Mouse (Mus musculus): ENCODE data around the gene Sgk1. TPM values are rescaled to one million over a fixed set of nuclear protein-coding genes. Genes with fewer than 3 reads are reported as not detected.

Gene Sgk1
- polyA plus RNA-seq, 1 experiment: 10.3 TPM

GRCm38 (mm10) chr10:21904151-21904550 is 22.2 kb downstream of the Sgk1 start:
- no peaks in the 10 kb centered on the region for H3K79me2 ChIP-seq (ENCODE audit: control insufficient read depth, insufficient read depth)
- no peak overlapping the region for H3ac ChIP-seq (ENCODE audit: control insufficient read depth, insufficient read length)
- H3K4me2 ChIP-seq (ENCODE audit: low read depth): no peak overlapping the region
- H3K27me3 ChIP-seq (ENCODE audit: control insufficient read depth, insufficient read depth, insufficient read length): no peaks in the 10 kb centered on the region
- H3K36me3 ChIP-seq (ENCODE audit: control insufficient read depth, insufficient read depth): no peaks in the 10 kb centered on the region
- no peak overlapping the region for H3K4me3 ChIP-seq
- TF ChIP-seq MAX (IDR thresholded peaks at IDR 0.05; ENCODE audit: low read depth): no peak
- TF ChIP-seq SRF (IDR thresholded peaks at IDR 0.05; ENCODE audit: control insufficient read depth, insufficient read length, low read depth): no peak
- no peak for TF ChIP-seq E2F4 (IDR thresholded peaks at IDR 0.05; ENCODE audit: insufficient read depth)

DNA sequence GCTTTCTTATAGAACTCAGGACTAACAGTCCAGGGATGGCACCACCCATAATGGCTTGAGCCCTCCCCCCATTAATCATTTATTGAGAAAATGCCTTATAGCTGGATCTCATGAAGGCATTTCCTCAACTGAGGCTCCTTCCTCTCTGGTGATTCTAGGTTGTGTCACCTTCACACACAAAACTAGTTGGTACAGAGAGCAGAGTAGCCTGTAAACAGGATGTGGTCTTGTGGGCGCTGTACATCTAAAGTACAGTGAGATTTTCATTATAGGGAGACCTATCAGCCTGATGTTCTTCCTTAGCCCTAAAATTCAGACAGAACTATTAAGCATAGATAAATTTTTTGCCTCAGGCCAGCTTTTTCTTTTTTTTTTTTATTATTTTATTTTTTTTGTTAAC is 23.6 kb downstream of the Sgk1 start:
- Histone ChIP-seq H3ac (ENCODE audit: control insufficient read depth, insufficient read length) (no peak overlapping the region), H3K4me3 (no peak overlapping the region), H3K4me2 (ENCODE audit: low read depth) (no peak overlapping the region), H3K36me3 (ENCODE audit: control insufficient read depth, insufficient read depth) (no peaks in the 10 kb centered on the region), H3K79me2 (ENCODE audit: control insufficient read depth, insufficient read depth) (no peaks in the 10 kb centered on the region), H3K27me3 (ENCODE audit: control insufficient read depth, insufficient read depth, insufficient read length) (no peaks in the 10 kb centered on the region)
- no peak for TF ChIP-seq TCF12 (IDR thresholded peaks at IDR 0.05; ENCODE audit: insufficient read depth, poor library complexity, severe bottlenecking)
- no peak for TF ChIP-seq SRF (IDR thresholded peaks at IDR 0.05; ENCODE audit: control insufficient read depth, insufficient read length, low read depth)

DNA sequence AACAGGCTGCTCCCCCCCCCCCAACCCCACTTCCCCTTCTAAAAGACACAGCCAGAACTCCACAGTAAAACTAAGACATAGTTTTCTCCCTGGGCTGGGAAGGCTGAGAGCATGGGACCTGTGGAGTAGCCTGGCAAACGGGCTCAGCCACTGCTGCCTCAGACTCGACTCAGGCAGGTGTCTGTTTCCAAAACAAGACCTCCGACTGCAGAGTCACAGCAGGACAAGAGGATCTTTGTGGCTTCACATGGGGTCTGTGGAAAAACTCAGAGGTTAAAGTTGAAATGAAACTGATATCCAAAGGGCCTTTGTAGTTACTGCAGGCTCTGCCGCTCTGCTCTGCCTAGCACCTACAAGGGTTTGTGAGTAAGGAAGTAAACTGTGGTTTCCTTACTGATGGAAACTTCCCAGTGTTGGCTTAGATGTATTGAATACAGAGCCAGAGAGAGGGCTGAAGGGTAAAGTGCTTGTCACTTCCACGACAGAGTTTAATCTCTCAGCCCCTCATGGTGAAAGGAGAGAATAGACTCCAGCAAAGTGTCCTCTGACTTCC is 25.0 kb downstream of the Sgk1 start:
- Histone ChIP-seq H3K4me3 (no peak overlapping the region), H3K36me3 (ENCODE audit: control insufficient read depth, insufficient read depth) (no peaks in the 10 kb centered on the region), H3K4me2 (ENCODE audit: low read depth) (no peak overlapping the region), H3K27me3 (ENCODE audit: control insufficient read depth, insufficient read depth, insufficient read length) (no peaks in the 10 kb centered on the region), H3ac (ENCODE audit: control insufficient read depth, insufficient read length) (no peak overlapping the region), H3K79me2 (ENCODE audit: control insufficient read depth, insufficient read depth) (no peaks in the 10 kb centered on the region)
- TF ChIP-seq SRF (IDR thresholded peaks at IDR 0.05; ENCODE audit: control insufficient read depth, insufficient read length, low read depth): no peak
- TF ChIP-seq POLR2AphosphoS2 (IDR thresholded peaks at IDR 0.05; ENCODE audit: insufficient read length, low read depth): no peak
- no peak for TF ChIP-seq MYOG (IDR thresholded peaks at IDR 0.05; ENCODE audit: control insufficient read depth in 1 of 3, insufficient read depth in 1 of 3, insufficient read length in 2 of 3, low read depth in 2 of 3)
- no peak for TF ChIP-seq POLR2A (IDR thresholded peaks at IDR 0.05; ENCODE audit: insufficient read length, low read depth)
- no peak for TF ChIP-seq E2F4 (IDR thresholded peaks at IDR 0.05; ENCODE audit: insufficient read depth)
- TF ChIP-seq REST (IDR thresholded peaks at IDR 0.05; ENCODE audit: insufficient read depth, insufficient read length): no peak

- H3ac ChIP-seq (ENCODE audit: control insufficient read depth, insufficient read length): no peak overlapping the region
- H3K4me3 ChIP-seq: no peak overlapping the region
- H3K36me3 ChIP-seq (ENCODE audit: control insufficient read depth, insufficient read depth): no peaks in the 10 kb centered on the region
- no peaks in the 10 kb centered on the region for H3K79me2 ChIP-seq (ENCODE audit: control insufficient read depth, insufficient read depth)
- no peaks in the 10 kb centered on the region for H3K27me3 ChIP-seq (ENCODE audit: control insufficient read depth, insufficient read depth, insufficient read length)
- no peak overlapping the region for H3K4me2 ChIP-seq (ENCODE audit: low read depth)
- TF ChIP-seq REST (IDR thresholded peaks at IDR 0.05; ENCODE audit: insufficient read depth, insufficient read length) (no peak), SRF (IDR thresholded peaks at IDR 0.05; ENCODE audit: control insufficient read depth, insufficient read length, low read depth) (no peak), POLR2A (IDR thresholded peaks at IDR 0.05; ENCODE audit: insufficient read length, low read depth) (no peak), USF1 (IDR thresholded peaks at IDR 0.05; ENCODE audit: low read depth) (no peak), E2F4 (IDR thresholded peaks at IDR 0.05; ENCODE audit: insufficient read depth) (no peak), MYOD1 (IDR thresholded peaks at IDR 0.05; ENCODE audit: control insufficient read depth in 1 of 3, insufficient read length in 2 of 3, low read depth in 2 of 3) (no peak), MAX (IDR thresholded peaks at IDR 0.05; ENCODE audit: low read depth) (no peak), POLR2AphosphoS2 (IDR thresholded peaks at IDR 0.05; ENCODE audit: insufficient read length, low read depth) (no peak), TCF3 (IDR thresholded peaks at IDR 0.05; ENCODE audit: insufficient read length, low read depth) (no peak), MYOG (IDR thresholded peaks at IDR 0.05; ENCODE audit: control insufficient read depth in 1 of 3, insufficient read depth in 1 of 3, insufficient read length in 2 of 3, low read depth in 2 of 3) (no peak), TCF12 (IDR thresholded peaks at IDR 0.05; ENCODE audit: insufficient read depth, poor library complexity, severe bottlenecking) (no peak), CEBPB (IDR thresholded peaks at IDR 0.05; ENCODE audit: insufficient read depth, poor library complexity, severe bottlenecking) (no peak)
Observed at GRCm38 (mm10) chr10:21907784-21908183, 25.8 kb downstream of the Sgk1 start.

GRCm38 (mm10) chr10:21908686-21909085 is 26.7 kb downstream of the Sgk1 start:
- H3ac ChIP-seq (ENCODE audit: control insufficient read depth, insufficient read length): no peak overlapping the region
- H3K4me3 ChIP-seq: no peak overlapping the region
- no peak for TF ChIP-seq USF1 (IDR thresholded peaks at IDR 0.05; ENCODE audit: low read depth)
- no peak for TF ChIP-seq MAX (IDR thresholded peaks at IDR 0.05; ENCODE audit: low read depth)
- TF ChIP-seq SRF (IDR thresholded peaks at IDR 0.05; ENCODE audit: control insufficient read depth, insufficient read length, low read depth): no peak
- no peak for TF ChIP-seq POLR2AphosphoS2 (IDR thresholded peaks at IDR 0.05; ENCODE audit: insufficient read length, low read depth)
- no peak for TF ChIP-seq TCF3 (IDR thresholded peaks at IDR 0.05; ENCODE audit: insufficient read length, low read depth)
- TF ChIP-seq MYOG (IDR thresholded peaks at IDR 0.05; ENCODE audit: control insufficient read depth in 1 of 3, insufficient read depth in 1 of 3, insufficient read length in 2 of 3, low read depth in 2 of 3): no peak
- no peak for TF ChIP-seq POLR2A (IDR thresholded peaks at IDR 0.05; ENCODE audit: insufficient read length, low read depth)
- TF ChIP-seq E2F4 (IDR thresholded peaks at IDR 0.05; ENCODE audit: insufficient read depth): no peak
- no peak for TF ChIP-seq MYOD1 (IDR thresholded peaks at IDR 0.05; ENCODE audit: control insufficient read depth in 1 of 3, insufficient read length in 2 of 3, low read depth in 2 of 3)
- no peak for TF ChIP-seq CEBPB (IDR thresholded peaks at IDR 0.05; ENCODE audit: insufficient read depth, poor library complexity, severe bottlenecking)
- no peak for TF ChIP-seq TCF12 (IDR thresholded peaks at IDR 0.05; ENCODE audit: insufficient read depth, poor library complexity, severe bottlenecking)
- no peak for TF ChIP-seq REST (IDR thresholded peaks at IDR 0.05; ENCODE audit: insufficient read depth, insufficient read length)
- H3K79me2 ChIP-seq (ENCODE audit: control insufficient read depth, insufficient read depth): no peaks in the 10 kb centered on the region
- H3K36me3 ChIP-seq (ENCODE audit: control insufficient read depth, insufficient read depth): no peaks in the 10 kb centered on the region
- no peaks in the 10 kb centered on the region for H3K27me3 ChIP-seq (ENCODE audit: control insufficient read depth, insufficient read depth, insufficient read length)
- H3K4me2 ChIP-seq (ENCODE audit: low read depth): no peak overlapping the region

Measured in myocyte (in vitro differentiated cells).